Mouse (Mus musculus) frontal cortex, postnatal 25 days (tissue): ENCODE measurements around the gene Oip5.
"Not testable (repeated sequence)": the region's sequence is repeated elsewhere in the genome, so short reads cannot be mapped to it uniquely, and the experiment has no call there.

Source experiments
- DNase-seq, 2 experiments: peaks; one replicate each; pipeline ENCODE4 v3.0.0; 2022; ENCODE audit warnings: low spot score in 2 of 2

Oip5 gene

DNA sequence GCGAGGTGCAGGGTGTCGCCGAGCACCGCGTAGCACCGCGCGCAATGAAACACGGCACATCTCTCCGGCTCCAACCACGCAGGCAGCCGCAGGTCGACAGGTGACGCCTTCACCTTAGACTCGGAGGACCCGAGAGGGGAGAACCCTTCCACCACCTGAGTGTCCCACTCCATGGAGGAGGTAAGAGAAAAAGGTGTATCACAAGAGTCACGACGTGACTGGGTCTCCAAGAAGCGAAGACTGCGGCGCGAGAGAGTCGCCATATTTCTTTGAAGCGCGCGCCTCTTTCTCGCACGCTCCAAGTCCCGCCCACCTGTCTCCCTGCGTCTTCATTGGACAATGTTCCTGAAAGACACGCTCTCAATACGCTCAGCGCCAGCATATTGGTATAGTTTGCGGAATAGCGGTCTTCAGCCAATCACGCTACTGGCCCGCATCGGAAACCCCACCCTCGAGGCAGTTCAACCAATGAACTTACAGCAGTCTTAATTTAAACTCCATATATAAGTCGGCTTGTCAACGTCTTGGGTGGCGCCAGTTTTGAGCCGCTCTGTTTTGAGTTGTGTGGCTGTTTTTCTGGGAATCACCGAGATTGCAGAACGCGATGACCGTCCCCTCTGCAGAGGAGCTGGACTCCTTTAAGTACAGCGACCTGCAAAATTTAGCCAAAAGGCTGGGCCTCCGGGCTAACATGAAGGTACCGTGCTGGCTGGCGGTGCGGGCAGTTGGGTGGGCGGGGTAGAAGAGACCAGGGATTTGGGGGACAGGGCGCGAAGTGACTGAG, at the start of gene Oip5, which contains the start of gene Nusap1:
Gene Oip5, minus strand, starts transcription at position 271 of the 784 bp plus-strand sequence.
Gene Nusap1, plus strand, starts transcription at position 100 of the 784 bp plus-strand sequence.
- DNase-seq, result peak; percentile 82 to 87

DNA sequence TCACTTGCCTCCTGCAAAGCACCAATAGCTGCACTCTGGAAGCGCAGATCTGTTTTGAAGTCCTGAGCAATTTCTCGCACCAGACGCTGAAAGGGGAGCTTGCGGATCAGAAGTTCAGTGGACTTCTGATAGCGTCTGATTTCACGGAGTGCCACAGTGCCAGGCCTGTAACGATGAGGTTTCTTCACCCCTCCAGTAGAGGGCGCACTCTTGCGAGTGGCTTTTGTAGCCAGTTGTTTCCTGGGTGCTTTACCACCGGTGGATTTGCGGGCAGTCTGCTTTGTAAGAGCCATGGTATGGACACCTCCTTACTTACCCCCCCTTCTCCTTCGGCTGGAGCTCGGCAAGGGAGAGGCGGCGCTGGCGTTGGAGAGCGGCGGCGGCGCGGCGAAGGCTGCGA, 47.5 kb upstream of the Oip5 start:
- DNase-seq, result not testable (repeated sequence)

- peak; percentile 74 to 82 for DNase-seq
Observed at GRCm38 (mm10) chr2:119662220-119663182, 44.2 kb upstream of the Oip5 start, which contains the start of gene Ndufaf1. Gene Ndufaf1, minus strand, starts transcription at chr2:119662827.

- DNase-seq, result no peak
Observed at GRCm38 (mm10) chr2:119644254-119644653, 26.0 kb upstream of the Oip5 start.

DNA sequence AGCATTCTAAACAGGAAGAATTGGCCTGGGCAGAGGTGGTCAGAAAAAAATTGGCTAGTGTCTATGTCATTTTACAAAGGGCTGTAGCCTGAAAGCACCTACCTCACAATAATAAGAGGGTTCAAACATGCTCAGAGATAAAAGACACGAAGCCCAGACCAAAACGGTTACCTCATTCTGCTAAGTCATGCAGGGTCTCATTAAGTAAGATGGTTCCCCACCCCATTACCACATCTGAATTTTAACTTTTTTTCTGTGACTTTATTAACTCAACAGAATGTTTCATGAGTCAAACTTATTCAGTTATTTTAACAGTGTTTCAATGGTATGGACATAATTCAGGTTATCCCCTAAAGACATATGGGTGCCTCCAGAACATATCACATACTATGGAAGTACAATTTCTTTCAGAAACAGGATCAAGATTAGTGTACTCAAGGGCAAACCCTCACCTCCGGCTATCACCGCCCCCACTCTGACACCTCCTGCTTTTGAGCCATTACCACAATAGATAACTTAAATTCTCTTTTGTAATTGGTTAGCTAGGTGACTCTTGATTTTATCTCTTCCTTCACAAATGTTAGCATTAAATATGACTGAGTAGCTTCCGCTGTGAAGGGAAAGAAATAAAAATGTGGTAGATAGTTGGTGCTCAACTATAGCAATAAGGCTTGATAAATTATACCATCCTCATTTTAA, 23.1 kb upstream of the Oip5 start:
- DNase-seq, result no peak

GRCm38 (mm10) chr2:119636781-119637180, 18.5 kb upstream of the Oip5 start:
- no peak for DNase-seq

GRCm38 (mm10) chr2:119621302-119621701, 3.0 kb upstream of the Oip5 start:
- DNase-seq, result no peak

GRCm38 (mm10) chr2:119619002-119619401, 733 bp upstream of the Oip5 start:
- DNase-seq, result not testable (repeated sequence)

DNA sequence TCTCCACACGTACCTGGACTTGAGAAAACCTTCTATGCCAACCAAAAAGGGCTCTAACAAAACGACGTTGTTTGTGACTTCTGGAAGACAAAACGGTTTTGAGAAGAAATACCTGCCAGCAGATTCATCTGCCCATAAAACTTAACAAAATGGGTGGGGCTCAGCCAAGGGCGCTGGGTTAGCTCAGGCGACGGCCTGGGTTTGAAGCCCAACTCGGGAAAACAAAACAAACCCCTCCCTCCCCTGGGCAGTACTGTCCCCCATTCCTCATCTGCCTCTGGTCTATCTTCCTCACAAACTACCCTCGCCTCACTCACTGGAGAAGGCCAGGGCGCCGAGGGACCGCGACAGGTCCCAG, 449 bp downstream of the Oip5 start:
- DNase-seq, result no peak

DNA sequence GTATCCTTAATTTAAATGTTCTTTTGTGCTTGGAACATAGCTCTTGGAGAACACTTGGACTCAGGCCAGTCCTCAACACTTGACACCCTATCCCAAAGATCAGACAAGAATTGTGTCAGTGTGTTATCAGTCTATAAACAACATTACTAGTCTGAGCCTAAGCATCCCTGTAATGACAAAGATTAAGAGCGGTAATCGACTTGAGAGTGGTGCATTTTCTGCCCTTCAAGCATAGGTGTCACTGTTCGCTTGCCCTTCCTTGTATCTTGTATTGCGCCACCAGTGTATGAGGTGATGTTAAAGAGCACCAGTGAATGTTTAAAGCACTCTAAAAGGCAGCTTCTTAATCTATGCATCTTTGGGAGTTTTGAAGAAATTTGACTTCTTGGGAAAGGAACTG, 11.2 kb downstream of the Oip5 start:
- DNase-seq, result no peak

- DNase-seq, result no peak
Observed at GRCm38 (mm10) chr2:119605361-119605973, 12.8 kb downstream of the Oip5 start.

DNA sequence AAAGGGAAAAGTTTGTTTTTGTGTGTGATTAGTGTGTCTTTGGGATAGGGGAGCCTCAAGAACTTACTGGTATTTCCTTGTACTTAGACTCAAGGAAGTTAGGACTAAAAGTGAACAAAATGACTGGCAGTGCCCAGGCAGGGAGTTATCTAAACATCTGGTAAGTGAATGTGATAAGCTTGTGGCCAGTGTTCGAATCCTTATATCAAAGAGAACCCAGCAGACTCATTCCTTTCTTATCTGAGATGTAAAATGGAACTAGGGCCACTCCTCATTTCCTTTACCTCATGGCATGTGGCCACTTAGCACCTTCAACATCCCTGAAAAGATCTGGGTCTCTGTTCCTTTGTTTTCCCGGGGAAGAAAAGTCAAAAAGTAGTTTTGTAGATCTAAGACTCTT, 14.4 kb downstream of the Oip5 start:
- no peak for DNase-seq

- DNase-seq, result no peak
Observed at GRCm38 (mm10) chr2:119602488-119602887, 15.8 kb downstream of the Oip5 start.

GRCm38 (mm10) chr2:119601575-119601974, 16.7 kb downstream of the Oip5 start:
- DNase-seq, result not testable (repeated sequence)

GRCm38 (mm10) chr2:119601027-119601426, 17.2 kb downstream of the Oip5 start:
- DNase-seq, result no peak

DNA sequence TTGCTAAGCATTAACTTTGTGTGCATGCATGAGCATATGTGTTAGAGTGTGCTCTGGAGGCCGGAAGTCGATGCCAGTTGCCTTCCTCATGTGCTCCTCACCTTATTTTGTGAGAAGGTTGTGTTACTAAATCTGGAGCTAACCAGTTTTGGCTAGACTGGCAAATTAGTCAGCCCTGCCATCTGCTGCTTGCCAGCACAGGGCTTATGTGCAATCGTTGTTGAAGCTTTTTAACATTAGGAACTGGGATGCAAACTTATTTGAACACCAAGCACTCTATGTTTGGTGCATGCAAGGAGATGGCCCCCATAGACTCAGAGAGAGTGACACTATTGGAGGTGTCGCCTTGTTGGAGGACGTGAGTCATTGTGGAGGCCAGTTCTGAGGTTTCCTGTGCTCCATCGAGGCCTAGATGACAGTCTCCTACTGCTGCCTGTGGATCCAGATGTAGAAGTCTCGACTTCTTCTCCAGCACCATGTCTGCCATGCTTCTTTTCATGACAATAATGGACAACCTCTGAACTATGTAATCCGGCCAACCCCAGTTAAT, 21.4 kb downstream of the Oip5 start:
- no peak for DNase-seq

- DNase-seq, result no peak
Observed at GRCm38 (mm10) chr2:119595308-119595707, 23.0 kb downstream of the Oip5 start.

DNA sequence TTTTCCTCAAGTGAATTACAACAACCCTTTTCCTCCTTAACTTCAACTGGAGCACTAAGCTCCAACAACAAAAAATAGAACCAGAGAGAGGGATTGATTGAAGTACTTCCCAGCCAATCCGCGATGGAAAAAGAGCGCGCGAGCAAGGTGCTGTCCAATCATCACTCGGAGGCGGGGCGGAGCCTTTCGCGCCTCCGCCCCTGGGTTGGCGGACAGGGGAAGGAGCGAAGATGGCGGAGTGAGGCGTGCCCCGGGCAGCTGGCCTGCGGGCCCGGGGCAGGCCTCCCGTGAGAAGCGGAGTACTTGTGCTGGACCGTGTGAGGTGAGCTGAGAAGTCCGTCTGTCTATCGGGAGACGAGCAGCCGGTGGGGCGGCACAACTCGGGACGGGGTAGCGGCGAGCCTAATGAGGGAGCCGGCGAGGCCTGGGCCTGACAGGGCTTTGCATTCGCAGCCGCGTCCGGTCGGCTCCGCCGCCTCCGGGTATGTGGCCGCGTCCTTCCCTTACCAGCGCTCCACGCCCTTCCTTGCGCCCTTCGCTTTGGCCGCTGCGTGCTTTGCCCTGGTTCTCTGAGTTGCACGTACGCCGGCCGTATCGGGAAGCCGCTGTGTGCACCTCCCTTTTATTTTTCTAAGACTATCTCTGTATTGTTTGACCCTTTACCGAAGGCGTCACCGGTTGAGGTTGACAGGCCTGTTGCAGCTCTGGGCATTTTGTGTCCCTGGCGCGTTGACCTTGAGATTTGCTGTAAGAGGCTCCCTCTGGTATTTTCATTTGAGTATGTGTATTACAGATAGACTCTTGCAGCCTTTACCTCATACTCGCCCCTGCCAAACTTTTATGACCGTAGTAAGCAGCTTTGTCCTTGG, 23.9 kb downstream of the Oip5 start:
- peak; percentile 92 to 97 for DNase-seq

- DNase-seq, result no peak
Observed at GRCm38 (mm10) chr2:119593765-119594112, 24.5 kb downstream of the Oip5 start.

DNA sequence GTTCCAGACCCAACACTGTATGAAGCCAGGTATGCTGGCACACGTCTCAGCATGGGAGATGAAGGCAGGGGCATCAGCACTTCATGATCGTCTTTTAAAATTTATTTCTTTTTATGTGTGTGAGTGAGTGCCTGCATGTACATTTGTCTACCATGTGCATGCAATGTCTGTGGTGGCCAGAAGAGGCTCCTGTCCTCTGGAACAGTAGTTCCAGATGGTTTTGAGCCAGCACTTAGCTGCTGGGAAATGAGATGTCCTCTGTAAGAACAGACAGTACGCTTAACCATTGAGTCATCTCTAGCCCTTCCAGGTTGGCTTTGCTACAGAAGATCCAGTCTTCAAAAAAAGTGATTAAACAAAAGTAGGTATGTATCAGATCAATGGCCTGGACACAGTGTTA, 27.0 kb downstream of the Oip5 start:
- DNase-seq, result no peak
